Mouse (Mus musculus): ENCODE measurements at regions not wholly inside any gene's neighbourhood (a gene's known extent, or its start where the extent isn't known, plus 50 kb on each side); places are given as distances from the start of the nearest gene placed in this dataset.
A peak's percentile ranks its signal among the peaks of the same experiment; 100 is the strongest.

- H3K9me3 ChIP-seq (replicated peaks; ENCODE audit: control insufficient read depth, low read length) = no peaks in the 10 kb centered on the region
- WGBS = 35% methylated on average over 14 of the region's 14 CpGs
- ATAC-seq (ENCODE audit: insufficient read depth, low read depth) (peak; percentile 76), DNase-seq (ENCODE audit: low spot score) (peak; percentile 56)
- H3K4me3 ChIP-seq (ENCODE audit: low read depth, low read length) = no peak overlapping the region
- H3K4me2 ChIP-seq (ENCODE audit: low read depth, low read length) = no peak overlapping the region; the same call in 1 of the 2 replicates
- TF ChIP-seq EP300 (IDR thresholded peaks at IDR 0.05; ENCODE audit: low read depth) = no peak
- TF ChIP-seq CTCF (IDR thresholded peaks at IDR 0.05; ENCODE audit: low read depth) = no peak
- peak overlapping the region; percentile 74 for H3K27ac ChIP-seq (ENCODE audit: low read depth)
- H3K27me3 ChIP-seq (ENCODE audit: control insufficient read depth, insufficient read depth, low read length) = no peaks in the 10 kb centered on the region
- H3K4me1 ChIP-seq (ENCODE audit: control insufficient read depth, insufficient read depth) = peaks cover 26% of the 10 kb centered on the region
- no peaks in the 10 kb centered on the region for H3K36me3 ChIP-seq (replicated peaks; ENCODE audit: control insufficient read depth, insufficient read depth, low read length)
- H3K9ac ChIP-seq (replicated peaks; ENCODE audit: low read depth, low read length) = no peak overlapping the region
Observed at GRCm38 (mm10) chr10:53435181-53435874, 55.6 kb upstream of the Cep85l start.

GRCm38 (mm10) chr10:53434376-53435171, 54.8 kb upstream of the Cep85l start:
- Histone ChIP-seq H3K27ac (ENCODE audit: low read depth) (peak overlapping the region; percentile 74), H3K36me3 (replicated peaks; ENCODE audit: control insufficient read depth, insufficient read depth, low read length) (no peaks in the 10 kb centered on the region), H3K9me3 (replicated peaks; ENCODE audit: control insufficient read depth, low read length) (no peaks in the 10 kb centered on the region), H3K4me1 (ENCODE audit: control insufficient read depth, insufficient read depth) (peaks cover 31% of the 10 kb centered on the region), H3K9ac (replicated peaks; ENCODE audit: low read depth, low read length) (no peak overlapping the region), H3K27me3 (ENCODE audit: control insufficient read depth, insufficient read depth, low read length) (no peaks in the 10 kb centered on the region), H3K4me3 (ENCODE audit: low read depth, low read length) (no peak overlapping the region), H3K4me2 (ENCODE audit: low read depth, low read length) (no peak overlapping the region; the same call in 1 of the 2 replicates)
- ATAC-seq (ENCODE audit: insufficient read depth, low read depth) (no peak; the same call in 1 of the 2 replicates), DNase-seq (ENCODE audit: low spot score) (no peak)
- 69% methylated on average over 13 of the region's 13 CpGs for WGBS
- TF ChIP-seq EP300 (IDR thresholded peaks at IDR 0.05; ENCODE audit: low read depth) (no peak), CTCF (IDR thresholded peaks at IDR 0.05; ENCODE audit: low read depth) (no peak)

- no peak for ATAC-seq (ENCODE audit: insufficient read depth, low read depth)
- Histone ChIP-seq H3K4me1 (ENCODE audit: control insufficient read depth, insufficient read depth) (peaks cover 41% of the 10 kb centered on the region), H3K27me3 (ENCODE audit: control insufficient read depth, insufficient read depth, low read length) (no peaks in the 10 kb centered on the region), H3K4me2 (ENCODE audit: low read depth, low read length) (no peak overlapping the region), H3K9ac (replicated peaks; ENCODE audit: low read depth, low read length) (no peak overlapping the region), H3K27ac (ENCODE audit: low read depth) (no peak overlapping the region), H3K36me3 (replicated peaks; ENCODE audit: control insufficient read depth, insufficient read depth, low read length) (no peaks in the 10 kb centered on the region), H3K9me3 (replicated peaks; ENCODE audit: control insufficient read depth, low read length) (no peaks in the 10 kb centered on the region), H3K4me3 (ENCODE audit: low read depth, low read length) (no peak overlapping the region)
- 86% methylated on average over 2 of the region's 2 CpGs for WGBS
- TF ChIP-seq CTCF (IDR thresholded peaks at IDR 0.05; ENCODE audit: low read depth) (no peak), EP300 (IDR thresholded peaks at IDR 0.05; ENCODE audit: low read depth) (no peak)
- no peak for DNase-seq (ENCODE audit: low spot score)
Observed at GRCm38 (mm10) chr10:53432794-53433193, 53.0 kb upstream of the Cep85l start.

GRCm38 (mm10) chr10:53429539-53430344, 50.0 kb upstream of the Cep85l start:
- Histone ChIP-seq H3K9me3 (replicated peaks; ENCODE audit: control insufficient read depth, low read length) (no peaks in the 10 kb centered on the region), H3K4me2 (ENCODE audit: low read depth, low read length) (no peak overlapping the region), H3K36me3 (replicated peaks; ENCODE audit: control insufficient read depth, insufficient read depth, low read length) (no peaks in the 10 kb centered on the region), H3K4me3 (ENCODE audit: low read depth, low read length) (no peak overlapping the region), H3K9ac (replicated peaks; ENCODE audit: low read depth, low read length) (no peak overlapping the region), H3K4me1 (ENCODE audit: control insufficient read depth, insufficient read depth) (peaks cover 30% of the 10 kb centered on the region), H3K27me3 (ENCODE audit: control insufficient read depth, insufficient read depth, low read length) (no peaks in the 10 kb centered on the region), H3K27ac (ENCODE audit: low read depth) (peak overlapping the region; percentile 19; the same call in 1 of the 2 replicates)
- DNase-seq (ENCODE audit: low spot score) (no peak), ATAC-seq (ENCODE audit: insufficient read depth, low read depth) (no peak)
- no peak for TF ChIP-seq CTCF (IDR thresholded peaks at IDR 0.05; ENCODE audit: low read depth)
- 37% methylated on average over 7 of the region's 7 CpGs for WGBS
